Mouse (Mus musculus) mouse trophoblast stem cell (cell line): ENCODE results near the gene Fancl.

Source experiments
- in situ Hi-C, 2 experiments: fragments of 300-500 bp; cut with MseI, MboI; formaldehyde crosslinking; loops; 2 replicates in 1 of 2; 3 replicates in 1 of 2; pipeline ENCODE4 v1.15.1; 2025

The Fancl gene

GRCm38 (mm10) chr11:26489761-26490466 is 104.0 kb downstream of the Fancl start:
- in situ Hi-C loops: no loop called here

GRCm38 (mm10) chr11:26495951-26496350 is 110.0 kb downstream of the Fancl start:
- in situ Hi-C loops: no loop called here

DNA sequence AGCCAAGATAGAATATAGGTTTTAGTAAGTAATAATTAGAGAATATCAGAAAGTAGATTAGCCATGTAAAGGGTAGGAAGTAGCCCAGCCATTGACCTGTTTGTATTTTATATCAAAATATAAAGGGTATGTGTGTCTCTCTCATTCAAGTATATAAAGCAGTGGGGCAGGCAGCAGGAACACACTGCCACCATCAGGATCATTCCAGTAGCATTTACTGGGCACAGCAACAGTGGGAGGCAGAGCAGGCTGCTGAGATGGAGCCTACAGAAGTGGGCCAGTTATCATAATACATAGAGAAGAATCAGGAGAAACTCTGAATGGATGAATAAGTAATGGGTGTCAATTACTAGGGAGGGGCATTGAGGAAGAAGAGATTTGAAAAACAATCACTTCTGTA is 127.7 kb downstream of the Fancl start:
- in situ Hi-C loops: no loop called here

DNA sequence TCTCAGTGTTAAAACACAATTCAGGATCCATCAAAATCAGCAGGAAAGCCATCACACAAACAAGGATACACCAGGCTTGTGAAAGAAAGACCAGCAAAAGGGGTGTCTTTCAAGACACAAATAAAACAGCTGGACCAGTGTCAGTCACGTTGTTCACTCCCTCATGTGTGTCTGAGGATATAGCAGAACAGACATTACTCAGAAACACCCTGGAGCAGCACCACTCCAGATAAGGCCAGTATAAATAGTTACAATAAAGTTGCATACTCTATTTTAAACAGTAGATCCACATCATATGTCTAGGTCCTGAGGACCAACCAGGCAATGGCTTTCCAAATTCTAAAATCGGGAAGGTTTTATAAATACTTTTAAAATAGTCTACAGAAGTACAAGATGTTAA is 130.2 kb downstream of the Fancl start:
- in situ Hi-C loops: no loop called here

- in situ Hi-C loops: no loop called here
Observed at GRCm38 (mm10) chr11:26518991-26519390, 133.1 kb downstream of the Fancl start.
